Mouse (Mus musculus): Measurements from ENCODE around the gene Adra1d. TPM values are rescaled to one million over a fixed set of nuclear protein-coding genes. Genes with fewer than 3 reads are reported as not detected.

Adra1d gene
- total and polyA plus RNA-seq, 3 experiments, result not detected

- H3K27ac ChIP-seq (ENCODE audit: insufficient read depth, low read depth), result no peak overlapping the region
- H3K4me1 ChIP-seq (ENCODE audit: control insufficient read depth in 1 of 2, insufficient read depth in 2 of 2), result peaks cover 2 to 19% of the 10 kb centered on the region in 2 experiments
- no peaks in the 10 kb centered on the region for H3K9me3 ChIP-seq (replicated peaks; ENCODE audit: low read length)
- H3K9ac ChIP-seq (ENCODE audit: insufficient read depth, low read depth), result no peak overlapping the region
- no peaks in the 10 kb centered on the region for H3K27me3 ChIP-seq (replicated peaks)
- no peak for DNase-seq (ENCODE audit: extremely low read depth)
- H3K36me3 ChIP-seq (replicated peaks in 1 of 2; ENCODE audit: control insufficient read depth in 1 of 2, insufficient read depth in 1 of 2, low read length in 1 of 2), result no peaks in the 10 kb centered on the region
- H3K79me2 ChIP-seq (replicated peaks; ENCODE audit: control insufficient read depth, extremely low read depth, insufficient read depth, poor library complexity, severe bottlenecking), result no peaks in the 10 kb centered on the region
- dilution Hi-C loops (cut with MboI; ENCODE audit: extremely low pct_ligation_motif_present, extremely low pct_unique_long_range_greater_than_20kb, low sequenced_read_pairs), result no loop called here
- TF ChIP-seq ZC3H11A (IDR thresholded peaks at IDR 0.05; ENCODE audit: low read depth, low read length) (no peak), JUN (IDR thresholded peaks at IDR 0.05; ENCODE audit: insufficient read depth, low read depth, low read length) (no peak), ZNF384 (IDR thresholded peaks at IDR 0.05; ENCODE audit: low read depth, low read length) (no peak), EP300 (IDR thresholded peaks at IDR 0.05; ENCODE audit: low read length) (no peak), CHD1 (IDR thresholded peaks at IDR 0.05; ENCODE audit: low read depth, low read length) (no peak), ETS1 (conservative IDR thresholded peaks at IDR 0.05; ENCODE audit: low read depth, low read length) (no peak), USF1 (IDR thresholded peaks at IDR 0.05; ENCODE audit: low read depth, low read length) (no peak)
- no peak overlapping the region for H3K4me2 ChIP-seq (ENCODE audit: insufficient read depth, low read depth, poor library complexity, severe bottlenecking)
- H3K4me3 ChIP-seq (replicated peaks in 1 of 3; ENCODE audit: low read depth in 2 of 3, low read length in 2 of 3, poor library complexity in 1 of 3), result no peak overlapping the region
- in situ Hi-C loops (cut with MboI; ENCODE audit: low pct_ligation_motif_present, low pct_unique_long_range_greater_than_20kb, low sequenced_read_pairs), result loop anchor here (10.0 to 25.0 kb wide), 3 partner anchors 91 to 418 kb away; partner anchors contain the start of genes Pank2 and Siglec1
Observed at GRCm38 (mm10) chr2:131505431-131505830, 56.7 kb downstream of the Adra1d start.

DNA sequence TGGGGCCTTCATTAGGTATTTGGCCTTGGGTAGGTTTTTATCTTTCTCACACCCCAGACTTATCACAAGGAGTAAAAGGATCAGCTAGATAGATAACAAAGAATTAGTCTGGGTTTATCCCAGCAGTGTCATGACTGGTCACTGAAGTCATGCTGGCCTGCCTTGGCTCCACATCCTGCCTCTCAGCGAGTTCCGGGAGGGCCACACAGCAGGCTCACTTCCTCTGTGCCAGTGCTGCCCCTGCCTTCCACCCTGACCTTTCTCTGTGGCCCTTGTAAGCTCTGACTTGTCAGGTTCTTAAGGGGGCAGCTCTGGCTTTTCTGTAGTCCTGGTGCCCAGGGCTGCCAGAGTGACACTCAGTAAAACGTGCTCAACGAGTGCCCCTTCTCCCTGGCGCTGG, 59.5 kb downstream of the Adra1d start:
- Histone ChIP-seq H3K4me1 (ENCODE audit: control insufficient read depth in 1 of 2, insufficient read depth in 2 of 2) (peaks cover 3 to 4% of the 10 kb centered on the region in 2 experiments; a peak in 1 of 4 replicates), H3K9me3 (replicated peaks; ENCODE audit: low read length) (no peaks in the 10 kb centered on the region), H3K36me3 (replicated peaks in 1 of 2; ENCODE audit: control insufficient read depth in 1 of 2, insufficient read depth in 1 of 2, low read length in 1 of 2) (no peaks in the 10 kb centered on the region), H3K27ac (ENCODE audit: insufficient read depth, low read depth) (no peak overlapping the region), H3K9ac (ENCODE audit: insufficient read depth, low read depth) (no peak overlapping the region), H3K79me2 (replicated peaks; ENCODE audit: control insufficient read depth, extremely low read depth, insufficient read depth, poor library complexity, severe bottlenecking) (no peaks in the 10 kb centered on the region), H3K4me2 (ENCODE audit: insufficient read depth, low read depth, poor library complexity, severe bottlenecking) (no peak overlapping the region), H3K27me3 (replicated peaks) (no peaks in the 10 kb centered on the region), H3K4me3 (replicated peaks in 1 of 3; ENCODE audit: low read depth in 2 of 3, low read length in 2 of 3, poor library complexity in 1 of 3) (no peak overlapping the region)
- TF ChIP-seq TCF12 (IDR thresholded peaks at IDR 0.05; ENCODE audit: low read depth, low read length) (no peak), SMC3 (IDR thresholded peaks at IDR 0.05; ENCODE audit: low read depth, low read length) (no peak), CTCF (conservative IDR thresholded peaks at IDR 0.05 in 1 of 2, IDR thresholded peaks at IDR 0.05 in 1 of 2; ENCODE audit: low read depth in 2 of 2, low read length in 2 of 2) (no peak), SIN3A (IDR thresholded peaks at IDR 0.05; ENCODE audit: low read length) (no peak), MXI1 (IDR thresholded peaks at IDR 0.05; ENCODE audit: low read depth, low read length) (no peak), GABPA (IDR thresholded peaks at IDR 0.05; ENCODE audit: insufficient replicate concordance, low read depth, low read length) (no peak), ZKSCAN1 (IDR thresholded peaks at IDR 0.05; ENCODE audit: borderline replicate concordance, low read depth, low read length) (no peak), POLR2AphosphoS2 (IDR thresholded peaks at IDR 0.05; ENCODE audit: low read depth, low read length) (no peak), PAX5 (IDR thresholded peaks at IDR 0.05; ENCODE audit: low read length) (no peak), MAFK (IDR thresholded peaks at IDR 0.05; ENCODE audit: insufficient replicate concordance, low read length) (no peak), POLR2A (IDR thresholded peaks at IDR 0.05; ENCODE audit: low read depth, low read length) (no peak), JUND (conservative IDR thresholded peaks at IDR 0.05; ENCODE audit: low read depth, low read length) (no peak), ELF1 (IDR thresholded peaks at IDR 0.05; ENCODE audit: low read depth, low read length) (no peak), RCOR1 (conservative IDR thresholded peaks at IDR 0.05; ENCODE audit: low read depth, low read length) (no peak), IRF4 (IDR thresholded peaks at IDR 0.05; ENCODE audit: low read depth, low read length) (no peak), ETS1 (conservative IDR thresholded peaks at IDR 0.05; ENCODE audit: low read depth, low read length) (no peak)
- in situ Hi-C loops (cut with MboI; ENCODE audit: low pct_ligation_motif_present, low pct_unique_long_range_greater_than_20kb, low sequenced_read_pairs) (loop anchor here (10.0 to 25.0 kb wide), 3 partner anchors 88 to 415 kb away; partner anchors contain the start of genes Pank2 and Siglec1), dilution Hi-C loops (cut with MboI; ENCODE audit: extremely low pct_ligation_motif_present, extremely low pct_unique_long_range_greater_than_20kb, low sequenced_read_pairs) (no loop called here)
- DNase-seq (ENCODE audit: extremely low read depth), result no peak
